19 mouse cellular contexts compared by ENCODE assay signal in genomic region chr12:5698778-5699454, GRCm38 (mm10).
DNase-seq lines count a peak whose midpoint lies in the region; ATAC-seq and TF ChIP-seq lines count a peak whose summit lies in the region.
"Had no signal": no experiment of that assay in that cellular context is flagged by ENCODE, and none has a peak within 500 bp of the region (broad histone marks: within the 10 kb centered on the region; RNA-seq: fewer than 3 reads in every experiment).

No protein-coding gene starts in this region.

- H3K4me3 ChIP-seq in forebrain, embryonic 14.5 days (ENCODE audit: low read depth, low read length), result no peak overlapping the region
- no peak overlapping the region for H3K4me3 ChIP-seq in forebrain, embryonic 10.5 days
- H3K4me3 ChIP-seq in lung, embryonic 14.5 days (ENCODE audit: low read depth, low read length), result no peak overlapping the region
- no peak overlapping the region for H3K4me3 ChIP-seq in lung, postnatal 0 days (ENCODE audit: low read depth, low read length)
- H3K4me3 ChIP-seq: limb, embryonic 12.5 days; liver, embryonic 15.5 days; megakaryocyte, embryonic 14.5 days had no signal

- no peak overlapping the region for H3K4me2 ChIP-seq in forebrain, embryonic 14.5 days (ENCODE audit: low read length)
- H3K4me2 ChIP-seq in lung, embryonic 14.5 days, result no peak overlapping the region
- H3K4me2 ChIP-seq in lung, postnatal 0 days (replicated peaks; ENCODE audit: low read depth, low read length), result no peak overlapping the region
- H3K4me2 ChIP-seq: limb, embryonic 12.5 days; liver, embryonic 15.5 days had no signal

- TF ChIP-seq POLR2A in brain, embryonic 14.5 days (IDR thresholded peaks at IDR 0.05; ENCODE audit: borderline replicate concordance, extremely low read depth, insufficient read depth, insufficient read length, poor library complexity, severe bottlenecking), result no peak

- no peak for TF ChIP-seq EP300 in lung, postnatal 0 days (IDR thresholded peaks at IDR 0.05)

- H3K4me1 ChIP-seq in forebrain, embryonic 14.5 days (ENCODE audit: control insufficient read depth, insufficient read depth, low read length), result peaks cover 8% of the 10 kb centered on the region; the same call in 1 of the 2 replicates
- no peaks in the 10 kb centered on the region for H3K4me1 ChIP-seq in forebrain, embryonic 10.5 days
- H3K4me1 ChIP-seq in lung, embryonic 14.5 days (ENCODE audit: insufficient read depth), result no peaks in the 10 kb centered on the region
- no peaks in the 10 kb centered on the region for H3K4me1 ChIP-seq in lung, postnatal 0 days (ENCODE audit: insufficient read depth, low read depth, low read length)
- H3K4me1 ChIP-seq: limb, embryonic 12.5 days; liver, embryonic 15.5 days; megakaryocyte, embryonic 14.5 days had no signal

- 19% methylated on average over 8 of the region's 8 CpGs for WGBS in forebrain, embryonic 14.5 days
- WGBS in forebrain, embryonic 10.5 days, result 92% methylated on average over 8 of the region's 8 CpGs
- 34% methylated on average over 8 of the region's 8 CpGs for WGBS in lung, embryonic 14.5 days
- WGBS in lung, postnatal 0 days, result 51% methylated on average over 8 of the region's 8 CpGs

- no peak for TF ChIP-seq CTCF in lung, embryonic 14.5 days (IDR thresholded peaks at IDR 0.05; ENCODE audit: low read depth)
- no peak for TF ChIP-seq CTCF in lung, postnatal 0 days (IDR thresholded peaks at IDR 0.05)
- no peak for TF ChIP-seq CTCF in brain, embryonic 14.5 days (IDR thresholded peaks at IDR 0.05; ENCODE audit: borderline replicate concordance, extremely low read depth, insufficient read depth, insufficient read length)

- H3K27ac ChIP-seq in forebrain, embryonic 14.5 days (ENCODE audit: low read depth, low read length), result no peak overlapping the region
- no peak overlapping the region for H3K27ac ChIP-seq in forebrain, embryonic 10.5 days
- H3K27ac ChIP-seq in lung, embryonic 14.5 days (ENCODE audit: low read depth), result no peak overlapping the region
- no peak overlapping the region for H3K27ac ChIP-seq in lung, postnatal 0 days (ENCODE audit: low read length)
- H3K27ac ChIP-seq: limb, embryonic 12.5 days; liver, embryonic 15.5 days had no signal

- no peaks in the 10 kb centered on the region for H3K27me3 ChIP-seq in forebrain, embryonic 14.5 days (replicated peaks; ENCODE audit: control insufficient read depth, insufficient read depth, low read length)
- H3K27me3 ChIP-seq in forebrain, embryonic 10.5 days (ENCODE audit: poor library complexity, severe bottlenecking), result no peaks in the 10 kb centered on the region
- no peaks in the 10 kb centered on the region for H3K27me3 ChIP-seq in lung, embryonic 14.5 days (ENCODE audit: insufficient read depth, low read length)
- H3K27me3 ChIP-seq in lung, postnatal 0 days (replicated peaks; ENCODE audit: insufficient read depth, low read length), result no peaks in the 10 kb centered on the region
- H3K27me3 ChIP-seq: limb, embryonic 12.5 days; liver, embryonic 15.5 days; megakaryocyte, embryonic 14.5 days had no signal

- no peaks in the 10 kb centered on the region for H3K36me3 ChIP-seq in forebrain, embryonic 14.5 days (ENCODE audit: control insufficient read depth, insufficient read depth, low read length)
- no peaks in the 10 kb centered on the region for H3K36me3 ChIP-seq in forebrain, embryonic 10.5 days (replicated peaks)
- H3K36me3 ChIP-seq in lung, embryonic 14.5 days (ENCODE audit: insufficient read depth), result no peaks in the 10 kb centered on the region
- no peaks in the 10 kb centered on the region for H3K36me3 ChIP-seq in lung, postnatal 0 days (ENCODE audit: insufficient read depth, low read length)
- H3K36me3 ChIP-seq: limb, embryonic 12.5 days; liver, embryonic 15.5 days had no signal

- no peak overlapping the region for H3K9ac ChIP-seq in forebrain, embryonic 14.5 days (ENCODE audit: low read length)
- H3K9ac ChIP-seq in lung, embryonic 14.5 days, result no peak overlapping the region
- H3K9ac ChIP-seq in lung, postnatal 0 days (replicated peaks; ENCODE audit: low read depth), result no peak overlapping the region
- H3K9ac ChIP-seq: limb, embryonic 12.5 days; liver, embryonic 15.5 days had no signal

- no peaks in the 10 kb centered on the region for H3K9me3 ChIP-seq in forebrain, embryonic 14.5 days (replicated peaks; ENCODE audit: control insufficient read depth, low read length)
- no peaks in the 10 kb centered on the region for H3K9me3 ChIP-seq in forebrain, embryonic 10.5 days
- no peaks in the 10 kb centered on the region for H3K9me3 ChIP-seq in lung, embryonic 14.5 days (ENCODE audit: low read depth, low read length)
- H3K9me3 ChIP-seq in lung, postnatal 0 days (ENCODE audit: low read length), result no peaks in the 10 kb centered on the region
- H3K9me3 ChIP-seq: limb, embryonic 12.5 days; liver, embryonic 15.5 days; megakaryocyte, embryonic 14.5 days had no signal

- DNase-seq in forebrain, embryonic 14.5 days (ENCODE audit: low spot score), result peak; percentile 77
- DNase-seq in forebrain, embryonic 10.5 days (ENCODE audit: extremely low spot score, low spot score), result no peak
- DNase-seq in lung, embryonic 14.5 days, result peak; percentile 75
- no peak for DNase-seq in lung, postnatal 0 days (ENCODE audit: low spot score)
- DNase-seq in brain, embryonic 14.5 days (ENCODE audit: low read depth), result peak; percentile 90
- DNase-seq in retina, postnatal 1 day, result peak; percentile 66
- DNase-seq in adrenal gland, postnatal 25 days, result no peak
- DNase-seq: adrenal gland, postnatal 14 days; cerebellum, adult 9-10 months; gastrocnemius, postnatal 10 days; heart, adult 18-20 months; kidney, adult 2 months; kidney, postnatal 14 days; lung, postnatal 14 days; right cerebral cortex, postnatal 4 days; thymus, postnatal 36 days had no signal

- peak; percentile 86 for ATAC-seq in forebrain, embryonic 14.5 days
- peak; percentile 65; the same call in 1 of the 2 replicates for ATAC-seq in lung, embryonic 14.5 days (ENCODE audit: insufficient read depth)
- ATAC-seq in lung, postnatal 0 days, result no peak

Comparison
In these comparisons a context has a peak if more than half of its experiments do, and no peak if none do; other contexts are left out.
1. DNase-seq: peak in forebrain, embryonic 14.5 days (single experiment), lung, embryonic 14.5 days (single experiment), brain, embryonic 14.5 days (single experiment) and retina, postnatal 1 day (single experiment); none in forebrain, embryonic 10.5 days (single experiment), lung, postnatal 0 days (single experiment) and adrenal gland, postnatal 25 days (single experiment).